Mouse (Mus musculus): ENCODE measurements around the gene Immp2l. TPM values are rescaled to one million over a fixed set of nuclear protein-coding genes. Genes with fewer than 3 reads are reported as not detected.

The Immp2l gene
- polyA plus RNA-seq, 1 experiment from 2014 or later = 10.0 TPM

DNA sequence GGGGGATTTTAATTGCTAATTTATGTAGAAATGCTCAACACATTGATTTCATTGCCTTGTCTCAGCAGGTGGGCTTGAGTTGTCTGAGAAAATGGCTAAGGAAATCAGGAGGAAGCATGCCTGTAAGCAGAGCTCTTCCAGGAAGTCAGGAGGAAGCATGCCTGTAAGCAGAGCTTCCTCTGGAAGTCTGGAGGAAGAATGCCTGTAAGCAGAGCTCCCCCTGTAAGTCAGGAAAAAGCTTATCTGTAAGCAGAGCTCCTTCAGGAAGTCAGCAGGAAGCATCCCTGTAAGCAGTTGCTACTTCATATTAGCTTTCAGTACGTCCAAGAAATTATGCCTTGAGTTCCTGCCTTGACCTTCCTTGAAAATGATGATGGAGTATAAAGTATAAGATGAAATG is 191.3 kb downstream of the Immp2l start:
- ATAC-seq (ENCODE audit: borderline replicate concordance, extremely low read depth, low FRiP score, low TSS enrichment) = no peak; the same call in 1 of the 2 replicates
- Histone ChIP-seq H3K4me1 (no peaks in the 10 kb centered on the region), H3K27ac (no peak overlapping the region), H3K27me3 (no peaks in the 10 kb centered on the region), H3K36me3 (no peaks in the 10 kb centered on the region), H3K4me3 (no peak overlapping the region), H3K4me2 (no peak overlapping the region), H3K9ac (no peak overlapping the region), H3K9me3 (no peaks in the 10 kb centered on the region)
- 33% methylated on average over 1 of the region's 1 CpGs for WGBS

GRCm38 (mm10) chr12:41221893-41222292 is 198.0 kb downstream of the Immp2l start:
- 67% methylated on average over 3 of the region's 3 CpGs for WGBS
- H3K36me3 ChIP-seq = no peaks in the 10 kb centered on the region
- no peak for ATAC-seq (ENCODE audit: borderline replicate concordance, extremely low read depth, low FRiP score, low TSS enrichment)
- no peaks in the 10 kb centered on the region for H3K27me3 ChIP-seq
- no peaks in the 10 kb centered on the region for H3K4me1 ChIP-seq
- no peak overlapping the region for H3K4me2 ChIP-seq
- H3K27ac ChIP-seq = no peak overlapping the region
- no peak overlapping the region for H3K9ac ChIP-seq
- no peak overlapping the region for H3K4me3 ChIP-seq
- H3K9me3 ChIP-seq = no peaks in the 10 kb centered on the region

- ATAC-seq (ENCODE audit: borderline replicate concordance, extremely low read depth, low FRiP score, low TSS enrichment) = no peak
- H3K9ac ChIP-seq = no peak overlapping the region
- 78% methylated on average over 1 of the region's 1 CpGs for WGBS
These were observed 199.8 kb downstream of the Immp2l start for GRCm38 (mm10) chr12:41223686-41224085.

DNA sequence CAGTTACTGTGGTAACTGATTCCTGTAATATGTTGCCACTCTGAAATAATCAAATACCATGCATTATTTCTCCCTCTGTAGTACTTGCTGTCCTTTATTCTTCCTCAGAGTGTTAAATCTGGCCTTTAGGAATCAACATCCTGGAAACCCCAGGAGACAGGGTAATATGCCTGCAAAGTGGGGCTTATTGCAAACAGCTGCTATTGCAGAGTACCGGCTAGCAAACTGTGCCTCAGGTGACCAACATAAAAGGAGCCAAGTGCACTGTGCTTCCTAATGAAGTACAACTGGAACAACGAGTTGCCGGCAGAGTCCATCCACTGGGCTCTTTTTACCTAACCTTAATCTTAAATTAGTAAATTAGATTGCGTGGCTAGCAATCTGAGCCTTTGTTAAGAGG is 200.6 kb downstream of the Immp2l start:
- no peak overlapping the region for H3K4me2 ChIP-seq
- no peak for ATAC-seq (ENCODE audit: borderline replicate concordance, extremely low read depth, low FRiP score, low TSS enrichment)
- WGBS = 70% methylated on average over 4 of the region's 4 CpGs
- no peak overlapping the region for H3K27ac ChIP-seq
- H3K27me3 ChIP-seq = no peaks in the 10 kb centered on the region
- no peak overlapping the region for H3K4me3 ChIP-seq
- no peaks in the 10 kb centered on the region for H3K9me3 ChIP-seq
- H3K4me1 ChIP-seq = no peaks in the 10 kb centered on the region
- no peak overlapping the region for H3K9ac ChIP-seq
- no peaks in the 10 kb centered on the region for H3K36me3 ChIP-seq

More at GRCm38 (mm10) chr12:41223686-41224085, 199.8 kb downstream of the Immp2l start:
- H3K27ac ChIP-seq = no peak overlapping the region
- no peaks in the 10 kb centered on the region for H3K4me1 ChIP-seq
- H3K36me3 ChIP-seq = no peaks in the 10 kb centered on the region
- H3K4me2 ChIP-seq = no peak overlapping the region
- H3K27me3 ChIP-seq = no peaks in the 10 kb centered on the region
- H3K9me3 ChIP-seq = no peaks in the 10 kb centered on the region
- H3K4me3 ChIP-seq = no peak overlapping the region

- no peak for ATAC-seq (ENCODE audit: borderline replicate concordance, extremely low read depth, low FRiP score, low TSS enrichment)
- Histone ChIP-seq H3K36me3 (no peaks in the 10 kb centered on the region), H3K4me1 (no peaks in the 10 kb centered on the region), H3K27me3 (no peaks in the 10 kb centered on the region), H3K27ac (no peak overlapping the region), H3K4me2 (no peak overlapping the region), H3K9me3 (no peaks in the 10 kb centered on the region), H3K9ac (no peak overlapping the region), H3K4me3 (no peak overlapping the region)
- WGBS = 36% methylated on average over 2 of the region's 2 CpGs
These were observed 208.1 kb downstream of the Immp2l start for GRCm38 (mm10) chr12:41231966-41232365.

- no peak for ATAC-seq (ENCODE audit: borderline replicate concordance, extremely low read depth, low FRiP score, low TSS enrichment)
- Histone ChIP-seq H3K4me3 (no peak overlapping the region), H3K36me3 (no peaks in the 10 kb centered on the region), H3K4me2 (no peak overlapping the region), H3K9me3 (no peaks in the 10 kb centered on the region), H3K9ac (no peak overlapping the region), H3K27ac (no peak overlapping the region), H3K4me1 (no peaks in the 10 kb centered on the region), H3K27me3 (no peaks in the 10 kb centered on the region)
- 68% methylated on average over 3 of the region's 3 CpGs for WGBS
These were observed 214.0 kb downstream of the Immp2l start for GRCm38 (mm10) chr12:41237880-41238279.

GRCm38 (mm10) chr12:41241221-41241620 is 217.3 kb downstream of the Immp2l start:
- H3K4me1 ChIP-seq = no peaks in the 10 kb centered on the region
- no peaks in the 10 kb centered on the region for H3K9me3 ChIP-seq
- WGBS = 46% methylated on average over 2 of the region's 2 CpGs
- H3K36me3 ChIP-seq = no peaks in the 10 kb centered on the region
- ATAC-seq (ENCODE audit: borderline replicate concordance, extremely low read depth, low FRiP score, low TSS enrichment) = no peak
- H3K4me3 ChIP-seq = no peak overlapping the region
- H3K27ac ChIP-seq = no peak overlapping the region
- H3K27me3 ChIP-seq = no peaks in the 10 kb centered on the region
- H3K9ac ChIP-seq = no peak overlapping the region
- no peak overlapping the region for H3K4me2 ChIP-seq

DNA sequence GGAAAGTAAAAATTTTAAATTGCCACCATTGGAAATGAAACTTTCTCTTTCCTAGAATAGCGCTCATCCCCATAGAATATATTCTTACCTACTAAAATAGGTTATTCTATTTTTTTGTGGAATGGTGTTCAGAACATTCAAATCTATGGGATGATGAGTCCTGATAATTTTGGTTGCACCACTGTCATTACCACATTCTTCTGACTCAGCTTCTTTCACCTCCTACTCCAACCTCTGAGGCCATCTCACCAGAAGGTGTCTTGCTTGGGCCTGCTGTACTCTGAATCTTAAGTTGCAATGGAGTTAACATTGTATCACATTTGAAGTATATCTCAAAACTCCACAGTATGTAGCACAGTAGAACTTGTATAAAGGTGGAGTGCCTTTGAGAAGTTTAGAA is 224.4 kb downstream of the Immp2l start:
- Histone ChIP-seq H3K36me3 (no peaks in the 10 kb centered on the region), H3K9me3 (no peaks in the 10 kb centered on the region), H3K27ac (no peak overlapping the region), H3K9ac (no peak overlapping the region), H3K4me2 (no peak overlapping the region), H3K4me1 (no peaks in the 10 kb centered on the region), H3K4me3 (no peak overlapping the region), H3K27me3 (no peaks in the 10 kb centered on the region)
- ATAC-seq (ENCODE audit: borderline replicate concordance, extremely low read depth, low FRiP score, low TSS enrichment) = no peak
- 94% methylated on average over 1 of the region's 1 CpGs for WGBS

DNA sequence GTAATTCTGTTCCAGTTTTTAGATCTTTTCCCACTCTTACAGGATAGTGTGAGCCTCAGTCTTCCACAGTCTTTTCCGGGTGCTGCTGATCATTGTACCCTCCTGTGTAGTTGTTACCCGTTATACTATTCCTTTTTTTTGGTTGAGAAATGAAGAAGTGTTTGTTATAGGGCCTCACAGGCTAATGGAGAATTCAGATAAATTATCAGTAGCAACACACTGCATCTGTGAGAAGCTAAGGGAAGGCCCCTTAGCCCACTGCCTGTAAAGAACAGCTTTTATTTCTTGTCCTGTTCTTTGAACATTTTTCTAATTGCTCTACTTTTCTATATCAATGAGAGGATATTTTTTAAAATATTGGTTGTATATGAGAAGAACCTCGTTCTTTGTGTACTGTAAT is 226.2 kb downstream of the Immp2l start:
- H3K9ac ChIP-seq = no peak overlapping the region
- H3K4me1 ChIP-seq = no peaks in the 10 kb centered on the region
- H3K9me3 ChIP-seq = no peaks in the 10 kb centered on the region
- H3K4me3 ChIP-seq = no peak overlapping the region
- H3K27ac ChIP-seq = no peak overlapping the region
- no peaks in the 10 kb centered on the region for H3K36me3 ChIP-seq
- 75% methylated on average over 3 of the region's 3 CpGs for WGBS
- H3K4me2 ChIP-seq = no peak overlapping the region
- H3K27me3 ChIP-seq = no peaks in the 10 kb centered on the region
- no peak for ATAC-seq (ENCODE audit: borderline replicate concordance, extremely low read depth, low FRiP score, low TSS enrichment)

DNA sequence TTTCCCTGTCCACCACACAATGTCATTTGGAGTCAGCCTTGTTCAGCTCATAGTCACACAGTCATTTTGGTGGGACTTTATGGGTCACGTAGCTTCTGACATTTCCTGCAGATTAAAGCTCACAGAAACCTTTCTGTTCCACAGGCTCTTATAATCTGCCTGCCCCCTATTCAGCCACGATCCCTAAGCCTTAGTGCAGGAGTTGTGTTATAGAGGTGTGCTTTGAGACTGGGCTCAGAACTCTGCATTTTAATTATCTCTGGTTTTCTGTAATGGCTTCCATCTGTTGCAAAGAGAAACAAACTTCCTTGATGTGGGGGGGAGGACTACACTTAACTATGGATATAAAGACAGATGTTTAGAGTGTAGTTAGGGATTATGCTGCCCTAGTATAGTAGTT is 234.0 kb downstream of the Immp2l start:
- Histone ChIP-seq H3K4me1 (no peaks in the 10 kb centered on the region), H3K36me3 (no peaks in the 10 kb centered on the region), H3K4me2 (no peak overlapping the region), H3K9me3 (no peaks in the 10 kb centered on the region), H3K27ac (no peak overlapping the region), H3K4me3 (no peak overlapping the region), H3K27me3 (no peaks in the 10 kb centered on the region), H3K9ac (no peak overlapping the region)
- ATAC-seq (ENCODE audit: borderline replicate concordance, extremely low read depth, low FRiP score, low TSS enrichment) = no peak
- 79% methylated on average over 2 of the region's 2 CpGs for WGBS

GRCm38 (mm10) chr12:41259608-41260007 is 235.7 kb downstream of the Immp2l start:
- no peak overlapping the region for H3K4me3 ChIP-seq
- H3K27ac ChIP-seq = no peak overlapping the region
- H3K36me3 ChIP-seq = no peaks in the 10 kb centered on the region
- no peak for ATAC-seq (ENCODE audit: borderline replicate concordance, extremely low read depth, low FRiP score, low TSS enrichment)
- no peaks in the 10 kb centered on the region for H3K9me3 ChIP-seq
- H3K4me1 ChIP-seq = no peaks in the 10 kb centered on the region
- H3K4me2 ChIP-seq = no peak overlapping the region
- H3K27me3 ChIP-seq = no peaks in the 10 kb centered on the region
- H3K9ac ChIP-seq = no peak overlapping the region
- 46% methylated on average over 2 of the region's 2 CpGs for WGBS

- 0 out of 2 replicates have a peak, but pooled peaks have one; percentile 31 for ATAC-seq (ENCODE audit: borderline replicate concordance, extremely low read depth, low FRiP score, low TSS enrichment)
- 89% methylated on average over 8 of the region's 8 CpGs for WGBS
- Histone ChIP-seq H3K4me1 (no peaks in the 10 kb centered on the region), H3K27me3 (no peaks in the 10 kb centered on the region), H3K9ac (no peak overlapping the region), H3K9me3 (no peaks in the 10 kb centered on the region), H3K27ac (no peak overlapping the region), H3K4me3 (no peak overlapping the region), H3K4me2 (no peak overlapping the region), H3K36me3 (no peaks in the 10 kb centered on the region)
These were observed 250.2 kb downstream of the Immp2l start for GRCm38 (mm10) chr12:41274136-41274535.

GRCm38 (mm10) chr12:41275361-41275760 is 251.5 kb downstream of the Immp2l start:
- no peak overlapping the region for H3K9ac ChIP-seq
- no peaks in the 10 kb centered on the region for H3K4me1 ChIP-seq
- H3K9me3 ChIP-seq = no peaks in the 10 kb centered on the region
- no peaks in the 10 kb centered on the region for H3K36me3 ChIP-seq
- 19% methylated on average over 3 of the region's 3 CpGs for WGBS
- no peak overlapping the region for H3K4me3 ChIP-seq
- no peak overlapping the region for H3K27ac ChIP-seq
- no peaks in the 10 kb centered on the region for H3K27me3 ChIP-seq
- no peak overlapping the region for H3K4me2 ChIP-seq
- no peak for ATAC-seq (ENCODE audit: borderline replicate concordance, extremely low read depth, low FRiP score, low TSS enrichment)

Data from lung, embryonic 15.5 days (tissue).